Mouse (Mus musculus) spleen, postnatal 36 days (tissue): ENCODE results near the gene Kcnq1.

Experiments used
- DNase-seq, 2 experiments: peaks; one replicate each; pipeline ENCODE4 v3.0.0; 2022; ENCODE audit warnings: low spot score in 2 of 2, mixed read lengths in 1 of 2

Kcnq1 gene

DNA sequence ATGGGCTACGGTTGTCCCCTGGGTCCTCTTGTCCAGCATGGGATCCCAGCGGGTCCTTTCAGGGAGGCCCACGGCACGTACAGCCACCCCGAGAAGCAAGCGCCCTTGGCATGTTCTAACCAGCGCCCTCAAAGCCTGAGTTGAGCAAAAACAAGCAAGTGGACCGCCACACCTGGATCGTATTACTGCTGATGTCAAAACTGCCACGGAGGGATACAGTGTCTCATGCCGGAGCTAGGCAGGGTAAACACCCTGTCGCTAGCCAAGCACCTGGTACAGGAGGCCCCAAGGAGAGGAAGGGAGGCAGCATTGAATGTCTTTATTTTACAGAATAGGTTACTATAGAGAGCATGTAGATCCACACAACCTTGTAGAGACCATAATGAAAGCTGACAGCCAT lies 310.2 kb downstream of the Kcnq1 start:
- DNase-seq, result no peak

DNA sequence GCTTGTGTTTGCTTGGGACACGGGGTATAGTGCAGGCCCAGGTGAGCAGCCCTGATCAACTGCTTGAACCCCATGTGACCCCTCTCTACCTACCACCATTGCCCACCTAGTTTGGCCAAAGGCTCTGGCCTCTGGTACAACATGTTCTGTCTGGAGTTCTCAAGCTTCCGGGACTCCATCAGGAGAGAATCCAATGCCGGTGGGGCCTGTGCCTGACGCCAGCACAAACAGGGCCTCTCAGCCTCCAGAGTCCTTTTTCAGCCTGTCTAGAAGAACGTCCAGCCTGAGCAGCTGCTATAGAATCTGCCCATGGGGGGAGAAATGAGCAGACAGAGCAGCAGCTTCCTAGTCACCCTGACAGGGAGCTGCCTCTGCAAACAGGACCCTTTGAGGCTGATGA lies 311.7 kb downstream of the Kcnq1 start:
- DNase-seq, result no peak

DNA sequence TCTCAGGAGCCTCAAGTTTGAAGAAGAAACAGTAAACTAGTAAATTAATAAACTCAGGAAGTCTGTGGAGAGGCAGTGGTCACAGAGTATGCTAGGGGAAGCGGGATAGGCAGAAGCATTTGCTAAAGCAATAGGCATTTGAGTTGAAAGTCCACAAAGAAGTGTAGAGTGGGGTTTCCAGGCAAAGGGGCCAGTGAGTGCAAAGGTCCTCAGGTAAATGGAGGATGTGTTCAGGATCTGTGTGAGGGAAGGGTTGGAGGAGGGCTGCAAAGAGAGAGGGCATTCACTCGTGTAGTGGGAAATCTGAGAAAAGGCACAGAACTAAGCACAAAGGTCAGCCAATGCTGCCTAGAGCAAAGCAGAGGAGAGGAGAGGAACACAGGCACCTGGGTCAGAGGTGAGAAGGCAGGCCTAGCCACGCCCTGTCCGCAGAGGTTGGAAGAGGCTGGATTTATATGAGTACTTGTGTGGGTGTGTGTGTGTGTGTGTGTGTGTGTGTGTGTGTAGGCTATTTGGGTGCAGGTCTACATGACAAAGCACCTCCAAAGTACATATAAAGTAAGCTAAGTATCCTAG lies 313.5 kb downstream of the Kcnq1 start:
- DNase-seq, result no peak

DNA sequence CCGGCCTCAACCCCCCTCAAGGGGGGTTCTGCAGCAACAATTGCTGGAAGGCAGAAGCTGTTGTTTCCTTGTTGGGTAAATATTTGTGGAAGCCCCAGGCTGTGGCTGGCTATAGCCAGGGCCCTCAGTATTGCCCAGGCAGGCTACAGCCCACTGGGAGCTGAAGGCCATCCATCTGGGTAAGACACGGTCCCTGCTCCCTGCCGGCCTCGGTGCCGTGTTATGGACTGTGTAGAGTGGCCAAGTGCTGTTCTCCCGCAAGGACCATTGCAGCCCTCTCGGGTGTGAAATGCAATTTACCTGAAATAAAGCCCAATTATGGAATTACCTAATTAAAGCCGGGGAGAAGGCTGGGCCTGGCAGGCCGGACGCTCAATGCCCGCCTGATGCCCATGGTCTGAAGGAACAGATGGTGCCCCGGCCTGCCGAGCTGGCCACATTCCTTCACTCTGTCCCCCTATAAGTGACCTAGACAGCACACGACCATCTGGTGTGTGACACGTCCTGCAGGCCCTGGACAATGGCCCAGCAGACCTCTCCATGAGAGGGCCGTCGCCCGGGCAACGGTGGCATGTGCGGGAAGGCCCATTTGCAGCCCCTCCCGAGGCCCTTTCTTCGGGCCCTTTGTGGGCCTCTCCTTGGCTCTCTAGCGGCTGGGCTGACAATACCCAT lies 322.1 kb downstream of the Kcnq1 start:
- DNase-seq, result no peak

DNA sequence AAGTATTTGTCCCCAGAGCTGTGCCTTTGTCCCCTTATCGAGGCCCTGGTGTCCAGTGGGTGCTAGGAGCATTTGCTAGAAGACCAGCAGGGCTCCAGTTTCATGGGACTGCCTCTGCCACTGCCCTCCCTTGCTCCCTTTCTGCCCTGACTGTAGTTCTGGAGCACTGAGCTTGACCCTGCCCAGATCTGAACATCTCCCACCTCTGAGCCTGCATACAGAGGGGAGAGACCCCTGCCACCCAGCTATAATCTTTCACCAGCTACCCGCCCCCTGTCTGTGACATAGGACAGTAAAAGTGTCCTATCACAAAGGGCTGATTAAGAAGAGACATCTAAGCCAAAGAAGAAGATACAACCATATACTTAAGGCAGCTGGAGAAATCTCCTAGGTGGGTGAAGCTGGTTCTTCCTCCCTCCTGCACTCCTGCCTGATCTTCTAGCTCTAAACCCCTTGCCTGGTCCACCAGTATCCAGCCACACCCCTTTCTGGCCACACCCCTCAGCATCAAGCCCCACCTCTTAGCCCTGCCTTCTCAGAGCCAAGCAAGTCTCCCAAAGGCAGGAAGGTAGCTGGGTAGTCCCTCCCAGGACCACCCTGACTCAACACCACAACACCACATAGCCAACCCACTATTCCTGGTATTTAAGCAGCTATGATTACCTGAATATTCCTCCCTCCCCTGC lies 322.8 kb downstream of the Kcnq1 start:
- DNase-seq, result no peak

DNA sequence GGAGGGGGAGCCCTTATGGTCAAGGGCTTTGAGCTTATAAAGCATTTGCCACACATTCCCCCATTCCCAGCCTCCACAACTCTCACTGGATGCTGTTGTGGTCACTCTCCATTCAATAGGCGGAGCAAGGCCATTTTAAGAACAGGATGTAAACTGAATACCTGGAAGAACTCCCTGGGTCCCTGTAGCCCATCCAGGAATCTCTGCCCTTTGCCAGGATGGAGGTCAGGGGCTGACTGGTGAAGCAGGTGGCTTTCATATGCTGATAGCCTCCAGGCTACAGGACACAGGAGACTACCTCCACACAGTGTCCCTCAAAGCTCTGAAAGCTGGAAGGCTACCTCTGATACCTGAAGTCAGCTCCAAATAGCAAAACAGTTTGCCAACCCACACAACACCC lies 326.5 kb downstream of the Kcnq1 start:
- no peak for DNase-seq

DNA sequence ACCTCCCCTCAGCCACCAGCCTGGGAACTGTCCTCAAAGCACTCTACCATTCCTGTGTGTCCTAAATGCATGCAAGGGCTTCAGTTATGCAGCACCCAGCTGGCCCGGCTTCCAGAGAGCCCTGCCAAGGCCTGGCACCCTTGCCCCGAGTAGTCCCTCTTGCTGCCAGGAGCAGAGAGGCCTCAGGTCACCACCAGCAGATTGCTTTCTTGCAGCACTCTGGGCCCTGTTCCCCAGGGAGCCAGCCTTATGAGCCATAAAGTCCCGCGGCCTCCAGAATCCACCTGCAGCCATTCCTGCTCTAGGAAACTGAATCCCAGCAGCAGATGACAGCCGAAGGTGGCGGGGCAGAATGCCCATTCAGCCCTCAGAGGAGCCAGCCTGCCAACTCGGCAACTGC lies 327.2 kb downstream of the Kcnq1 start:
- no peak for DNase-seq

DNA sequence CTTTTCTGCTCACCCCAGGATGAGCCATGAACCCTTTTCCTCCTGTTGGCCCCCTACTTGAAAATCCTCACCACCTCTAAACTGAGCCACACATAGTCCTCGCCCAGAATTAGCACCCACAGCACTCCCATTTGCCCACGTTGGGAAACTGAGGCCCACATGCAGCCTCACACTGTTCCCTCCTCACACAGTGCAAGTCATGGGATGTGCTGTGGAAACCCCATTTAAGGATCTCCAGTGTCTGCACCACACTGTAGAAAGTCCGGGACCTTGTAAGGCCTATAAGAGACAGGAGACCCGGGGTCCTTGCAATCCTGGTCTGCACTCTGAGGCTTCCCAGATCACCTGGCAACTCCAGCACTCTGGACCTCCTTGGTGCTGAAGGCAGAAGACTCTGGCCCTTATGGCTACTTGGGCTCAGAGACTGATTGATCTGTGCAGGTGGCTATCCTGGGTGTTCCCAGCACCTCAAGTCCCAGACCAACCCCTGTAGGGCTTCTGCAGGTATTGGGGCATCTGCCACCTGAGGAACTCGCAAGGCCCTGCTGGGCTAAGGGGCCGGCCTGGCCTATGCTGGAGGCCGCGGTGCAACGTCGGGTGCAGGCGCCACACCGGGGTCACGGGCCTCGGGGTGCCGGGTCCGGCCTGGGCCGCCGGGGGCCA lies 331.2 kb downstream of the Kcnq1 start:
- DNase-seq, result no peak

DNA sequence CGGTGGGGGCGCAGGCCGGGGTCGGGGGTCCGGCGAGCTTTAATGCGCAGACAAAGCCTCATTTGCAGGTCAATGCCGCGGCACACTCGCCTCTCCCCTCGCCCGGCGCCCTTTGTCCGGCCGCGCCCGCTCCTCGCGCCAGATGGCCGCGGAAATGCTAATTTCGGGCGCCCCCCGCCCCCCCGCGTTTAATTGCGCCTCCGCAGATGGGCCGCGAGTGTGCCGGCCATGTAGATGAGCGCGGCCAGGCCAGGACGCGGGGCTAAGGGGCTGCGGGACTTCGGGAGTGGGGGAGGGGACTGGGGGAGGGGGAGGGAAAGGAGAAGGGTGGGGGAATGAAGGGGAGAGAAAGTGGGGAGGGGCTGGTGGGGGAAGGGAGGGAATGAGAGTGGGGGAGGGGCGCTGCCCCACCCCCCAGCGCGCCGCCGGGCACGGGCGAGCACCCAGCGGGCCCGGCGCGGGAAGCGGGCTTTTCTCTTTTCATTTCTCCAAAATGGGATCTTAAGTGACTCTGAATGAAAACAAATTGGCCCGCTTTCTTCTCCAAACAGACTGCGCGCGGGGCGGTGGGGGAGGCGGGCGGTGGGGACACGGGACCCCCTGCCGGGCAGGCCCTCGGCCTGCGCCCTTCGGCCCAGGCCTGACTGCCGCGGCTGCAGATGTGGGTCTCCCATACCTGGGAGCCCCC lies 331.9 kb downstream of the Kcnq1 start:
- no peak for DNase-seq

DNA sequence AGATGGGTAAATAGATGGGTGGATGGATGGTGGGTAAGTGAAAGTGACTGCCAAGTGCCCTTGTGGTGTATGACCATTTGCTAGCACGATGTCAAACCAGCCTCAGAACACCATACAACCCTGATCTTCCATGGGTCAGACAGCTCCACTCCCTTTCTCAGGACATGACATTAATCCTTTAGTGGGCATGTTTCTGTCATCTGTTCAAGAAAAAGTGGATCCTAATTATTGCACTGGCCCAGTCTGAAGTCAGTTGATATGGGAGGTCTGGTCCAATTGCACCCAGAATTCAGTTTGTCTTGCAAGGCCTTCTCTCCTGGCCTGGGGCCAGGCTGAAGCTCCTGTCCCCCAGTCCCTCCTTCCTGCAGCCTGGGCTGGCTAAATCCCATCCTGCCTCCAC lies 332.8 kb downstream of the Kcnq1 start:
- DNase-seq, result no peak

DNA sequence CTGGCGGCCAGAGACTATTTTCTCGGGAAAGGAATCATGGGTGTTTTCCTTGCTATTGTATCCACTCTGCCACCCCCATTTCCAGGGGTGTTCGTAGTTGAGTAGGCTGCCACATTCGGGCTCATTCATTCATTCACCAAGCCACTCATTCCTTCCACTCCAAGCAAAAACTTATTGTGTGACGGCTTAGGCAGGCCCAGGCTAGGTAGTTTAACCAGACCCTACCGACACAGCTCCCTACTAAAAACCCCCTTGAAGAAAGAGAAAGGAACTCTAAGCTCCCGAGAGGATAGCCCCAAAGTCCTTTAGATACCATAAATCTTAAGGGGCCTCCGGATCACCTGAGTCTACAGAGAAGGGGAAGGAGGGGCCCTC lies 338.4 kb downstream of the Kcnq1 start:
- no peak for DNase-seq

DNA sequence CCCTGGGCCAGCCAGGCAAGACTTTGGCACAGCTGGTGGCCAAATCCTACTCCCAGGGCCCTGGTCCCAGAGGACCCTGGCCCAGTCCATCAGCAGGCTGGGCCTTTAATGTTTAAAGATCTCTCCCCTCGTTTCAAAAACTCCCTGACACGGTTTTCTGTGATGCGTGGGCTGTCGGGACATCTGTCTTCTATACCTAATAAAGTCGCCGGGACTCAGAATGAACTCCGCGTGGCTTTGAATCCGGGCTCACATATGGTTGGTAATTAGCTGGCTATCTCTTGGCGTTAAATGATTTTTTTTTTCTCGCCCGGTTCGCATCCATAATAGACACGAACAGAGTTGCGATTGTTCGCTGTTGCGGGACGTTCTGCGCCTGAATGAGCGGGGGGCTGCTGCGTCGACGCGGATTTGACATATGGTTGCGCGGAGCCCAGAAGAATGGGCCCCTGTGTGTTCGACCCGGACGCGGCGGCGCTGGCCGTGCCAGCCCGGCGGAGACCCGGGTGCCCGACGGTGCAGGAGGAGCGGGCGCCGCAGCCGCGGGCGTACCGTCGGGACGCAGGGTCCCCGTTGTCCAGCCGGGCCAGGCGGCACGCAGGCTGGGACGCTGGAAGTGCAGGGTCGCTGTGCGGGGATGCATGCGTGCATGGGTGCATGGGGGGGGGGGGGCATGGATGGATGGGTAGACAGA lies 338.9 kb downstream of the Kcnq1 start:
- DNase-seq, result no peak

DNA sequence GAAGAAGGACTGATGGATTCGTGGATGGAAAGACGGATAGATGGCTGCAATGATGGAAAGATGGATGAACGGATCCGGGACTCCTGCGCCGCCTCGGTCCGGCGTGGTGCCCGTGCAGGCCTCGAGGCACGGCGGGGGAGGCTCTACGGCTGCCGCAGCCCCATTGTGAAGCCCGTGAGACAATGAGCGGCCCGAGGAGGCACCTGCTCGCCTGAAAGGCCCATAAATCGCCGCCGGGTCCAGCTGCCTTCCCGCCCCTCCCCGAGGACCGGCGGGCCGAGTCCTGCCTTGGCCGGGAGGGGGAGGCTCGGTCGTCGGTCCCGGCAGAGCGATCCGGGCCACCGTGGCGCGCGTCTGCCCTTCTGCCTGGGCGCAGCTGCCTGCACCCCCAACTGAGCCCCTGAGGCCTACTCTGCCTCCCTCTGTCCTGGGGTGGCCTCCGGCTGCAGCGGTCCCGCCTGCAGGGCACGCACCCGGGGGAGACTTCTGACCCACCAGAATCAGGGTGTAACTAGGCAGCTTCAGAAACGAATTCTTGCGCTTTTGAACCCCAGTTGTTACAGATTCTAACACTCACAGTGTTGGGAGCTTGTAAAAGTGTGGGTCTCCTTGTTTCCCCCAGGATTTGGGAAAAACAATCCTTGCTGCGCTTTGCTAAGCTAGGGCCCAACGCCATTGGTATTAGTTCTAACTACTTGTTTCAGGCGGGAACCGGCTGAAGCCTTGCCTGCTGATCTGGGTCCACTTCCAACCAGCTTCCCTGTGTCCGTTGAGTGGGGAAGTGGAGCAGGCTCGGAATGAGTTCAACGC lies 339.7 kb downstream of the Kcnq1 start:
- DNase-seq, result no peak

DNA sequence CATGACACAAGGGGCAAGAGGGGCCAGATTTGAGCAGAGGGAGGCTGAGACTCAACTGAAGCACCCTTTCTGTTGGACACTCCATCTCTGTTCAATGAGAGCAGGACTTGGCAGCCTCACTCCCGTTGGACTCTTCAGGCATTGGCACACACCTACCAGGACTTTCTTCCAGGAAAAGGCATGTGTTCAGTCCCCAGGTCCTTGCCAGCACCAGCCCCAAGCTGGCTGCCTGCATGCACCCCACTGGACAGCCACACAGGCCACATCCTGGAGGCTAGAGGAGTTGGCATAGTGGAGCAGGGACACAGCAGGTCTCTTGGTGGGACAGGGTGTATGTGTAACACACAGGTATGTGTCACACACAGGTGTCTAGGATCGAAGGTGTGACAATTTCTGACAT lies 341.0 kb downstream of the Kcnq1 start:
- DNase-seq, result no peak

DNA sequence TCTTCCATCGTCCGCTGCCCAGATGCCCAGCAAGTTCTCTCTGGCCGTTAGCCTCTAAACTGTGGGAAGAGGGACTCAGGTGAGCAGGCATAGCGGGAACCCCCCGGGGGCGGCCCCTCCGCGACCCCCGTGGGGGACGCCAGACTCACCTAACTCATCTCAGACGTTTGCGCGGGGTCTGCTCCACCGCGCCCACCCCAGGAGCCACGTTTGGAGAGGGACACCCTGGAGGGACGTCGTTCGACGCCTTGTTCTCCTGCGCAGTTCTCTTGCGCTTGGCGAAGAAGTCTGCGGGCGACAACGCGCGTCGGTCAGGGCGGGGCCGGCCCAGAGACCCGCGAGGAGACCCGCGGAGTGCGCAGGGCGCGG lies 352.8 kb downstream of the Kcnq1 start:
- no peak for DNase-seq

DNA sequence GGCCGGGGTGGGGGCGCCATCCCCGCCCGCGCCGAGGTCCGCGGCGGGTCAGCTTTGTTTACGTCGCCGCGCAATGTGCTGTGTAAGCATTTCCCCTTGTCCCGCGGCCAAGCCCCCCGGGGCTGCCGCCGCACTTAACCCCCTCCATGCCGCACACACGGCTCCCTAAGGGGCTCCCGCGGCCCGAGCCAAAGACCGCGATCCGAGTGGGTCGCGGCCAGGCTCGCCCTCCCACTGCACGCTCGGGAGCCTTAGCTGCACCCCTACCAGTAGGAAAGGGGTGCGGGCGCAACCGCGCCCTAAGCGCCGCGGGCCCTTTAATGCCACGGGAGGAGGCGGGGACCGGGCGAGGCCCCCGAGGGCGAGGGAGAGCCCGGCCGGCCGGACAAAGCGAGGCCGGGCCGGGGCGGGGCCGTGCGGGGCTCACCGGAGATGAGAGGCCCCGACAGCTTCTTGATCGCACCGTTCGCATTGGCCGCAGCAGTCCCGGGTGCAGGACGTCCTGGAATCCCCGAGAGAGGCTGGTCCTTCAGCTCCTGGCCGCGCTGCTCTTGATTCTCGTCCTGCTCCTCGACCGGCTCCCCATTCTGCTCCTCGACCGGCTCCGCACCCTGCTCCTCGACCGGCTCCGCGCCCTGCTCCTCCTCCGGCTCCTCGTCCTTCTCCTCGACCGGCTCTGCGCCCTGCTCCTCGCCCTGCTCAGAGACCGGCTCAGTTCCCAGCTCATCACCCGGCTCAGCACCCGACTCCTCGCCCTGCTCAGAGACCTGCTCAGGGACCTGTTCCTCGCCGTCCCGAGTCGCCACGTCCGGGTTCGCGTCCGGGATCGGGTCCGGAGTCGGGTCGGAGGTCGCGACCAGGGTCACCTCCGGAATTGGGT lies 353.4 kb downstream of the Kcnq1 start:
- DNase-seq, result no peak

DNA sequence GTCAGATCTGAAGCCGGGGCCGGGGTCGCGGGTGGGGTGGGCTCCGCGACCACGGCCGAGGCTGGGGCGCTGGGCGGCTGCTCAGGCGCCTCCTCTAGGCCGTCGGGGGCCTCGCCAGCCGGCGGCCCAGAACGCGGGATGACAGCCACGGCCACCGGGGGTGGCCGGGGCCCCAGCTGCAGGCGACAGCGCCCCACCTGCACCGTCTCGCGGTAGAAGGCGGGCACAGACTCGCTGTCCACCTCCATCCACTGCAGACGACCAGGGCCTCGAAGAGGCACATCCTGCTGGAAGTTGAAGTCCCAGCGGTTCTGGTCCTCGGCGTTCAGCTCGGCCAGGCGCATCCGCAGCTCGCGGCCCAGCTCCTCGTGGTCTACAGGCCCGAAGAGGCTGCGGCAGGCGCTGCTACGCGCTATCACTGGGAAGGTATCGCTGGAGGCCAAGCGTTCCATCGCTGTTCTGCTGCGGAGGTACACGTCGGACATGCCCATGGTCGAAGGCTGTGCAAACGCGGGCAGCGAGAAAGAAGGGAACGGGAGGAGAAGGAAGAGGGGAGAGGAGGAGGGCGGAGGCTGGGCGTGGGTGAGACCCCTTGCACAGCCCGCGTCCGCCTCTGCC lies 354.2 kb downstream of the Kcnq1 start:
- DNase-seq, result no peak

DNA sequence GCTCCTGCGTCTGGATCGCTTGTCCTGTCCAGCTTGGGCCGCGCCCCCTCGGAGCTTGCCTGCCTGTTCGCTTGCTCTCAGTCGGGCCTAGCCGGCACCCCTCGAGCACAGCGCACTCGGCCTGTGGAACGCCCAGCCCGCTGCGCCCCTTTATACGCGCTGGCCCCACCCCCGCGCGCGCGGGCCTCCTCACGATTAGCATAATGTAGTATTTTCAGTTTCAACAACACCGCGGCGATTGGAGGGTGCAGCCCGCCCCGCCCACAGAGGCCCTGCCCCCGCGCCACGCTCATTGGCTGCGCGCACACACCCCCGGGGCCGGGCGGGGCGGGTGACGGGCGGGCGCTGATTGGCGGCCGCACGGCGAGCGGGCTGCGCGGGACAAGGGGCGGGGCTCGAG lies 354.7 kb downstream of the Kcnq1 start, which contains the start of gene Cdkn1c:
TSS of gene Cdkn1c (minus strand) at position 177 of the 400 bp plus-strand sequence.
- DNase-seq, result peak; percentile 79 to 83

DNA sequence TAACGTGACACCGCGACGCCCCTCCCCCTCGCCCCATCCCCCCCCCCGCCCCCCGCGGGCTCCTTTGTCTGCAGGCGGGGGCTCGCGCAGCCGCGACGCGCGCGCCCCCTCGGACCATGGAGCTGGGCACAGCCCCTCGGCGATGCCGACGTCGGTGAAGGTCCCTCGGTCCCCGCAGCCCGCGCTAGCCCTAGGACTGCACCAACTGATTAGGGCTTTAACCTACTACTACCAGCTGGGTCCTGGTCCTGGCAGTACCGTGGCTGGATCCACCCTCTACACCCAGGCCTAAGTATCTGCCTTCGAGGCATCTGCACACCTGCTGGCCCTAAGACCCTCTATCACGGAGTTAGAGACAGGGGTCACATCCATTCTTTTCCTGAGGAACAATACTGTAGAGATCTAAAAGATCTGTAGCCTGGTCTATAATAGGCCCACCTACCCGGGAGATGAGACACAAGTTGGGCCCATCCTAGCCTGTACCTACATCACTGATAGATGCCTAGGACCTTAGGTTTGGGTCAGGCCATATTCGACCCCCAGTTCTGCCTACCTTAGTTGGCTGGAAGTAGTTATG lies 355.2 kb downstream of the Kcnq1 start:
- no peak for DNase-seq
